Comparison of ENCODE assay signal across 9 mouse cellular contexts in genomic region chr7:99618860-99619259, GRCm38 (mm10). TPM values are rescaled to one million over a fixed set of nuclear protein-coding genes. Genes with fewer than 3 reads are reported as not detected.
DNase-seq lines count a peak whose midpoint lies in the region; ATAC-seq and TF ChIP-seq lines count a peak whose summit lies in the region.
"Had no signal": no experiment of that assay in that cellular context is flagged by ENCODE, and none has a peak within 500 bp of the region (broad histone marks: within the 10 kb centered on the region; RNA-seq: fewer than 3 reads in every experiment).

No protein-coding gene starts in this region.

- no peaks in the 10 kb centered on the region for H3K36me3 ChIP-seq in heart, embryonic 12.5 days
- H3K36me3 ChIP-seq: neural tube, embryonic 13.5 days had no signal

- no peak overlapping the region for H3K27ac ChIP-seq in heart, embryonic 12.5 days (ENCODE audit: poor library complexity, severe bottlenecking)
- H3K27ac ChIP-seq: neural tube, embryonic 13.5 days had no signal

- H3K27me3 ChIP-seq in heart, embryonic 12.5 days (replicated peaks), result peaks cover 45% of the 10 kb centered on the region

- no peak overlapping the region for H3K4me2 ChIP-seq in heart, embryonic 12.5 days
- H3K4me2 ChIP-seq: neural tube, embryonic 13.5 days had no signal

- no peak for TF ChIP-seq POLR2A in brain, embryonic 14.5 days (IDR thresholded peaks at IDR 0.05; ENCODE audit: borderline replicate concordance, extremely low read depth, insufficient read depth, insufficient read length, poor library complexity, severe bottlenecking)

- H3K4me1 ChIP-seq in heart, embryonic 12.5 days (replicated peaks), result no peaks in the 10 kb centered on the region
- H3K4me1 ChIP-seq: neural tube, embryonic 13.5 days had no signal

- no peak for ATAC-seq in heart, embryonic 12.5 days (ENCODE audit: insufficient number of reproducible peaks, low FRiP score)
- no peak for ATAC-seq in frontal cortex, adult (ENCODE audit: low TSS enrichment)

- no peak overlapping the region for H3K9ac ChIP-seq in heart, embryonic 12.5 days
- H3K9ac ChIP-seq: neural tube, embryonic 13.5 days had no signal

- H3K4me3 ChIP-seq in heart, embryonic 12.5 days, result no peak overlapping the region
- H3K4me3 ChIP-seq: neural tube, embryonic 13.5 days had no signal

- TF ChIP-seq CTCF in brain, embryonic 14.5 days (IDR thresholded peaks at IDR 0.05; ENCODE audit: borderline replicate concordance, extremely low read depth, insufficient read depth, insufficient read length), result peak; percentile 65; the same call in 1 of the 2 replicates

- peak; percentile 37 to 70 for DNase-seq in heart, adult 18-20 months
- peak; percentile 33 for DNase-seq in right cerebral cortex, adult 18-20 months
- DNase-seq in right cerebral cortex, postnatal 36 days (ENCODE audit: low spot score in 2 of 2), result no peak
- peak; percentile 69 for DNase-seq in brain, embryonic 14.5 days (ENCODE audit: low read depth)
- DNase-seq in kidney, postnatal 14 days, result peak; percentile 27
- peak; percentile 58 for DNase-seq in right cerebral cortex, postnatal 4 days

- WGBS in heart, embryonic 12.5 days, result 6% methylated on average over 3 of the region's 3 CpGs

- H3K9me3 ChIP-seq in heart, embryonic 12.5 days (replicated peaks), result peaks cover 3% of the 10 kb centered on the region; the same call in 1 of the 2 replicates
- H3K9me3 ChIP-seq: neural tube, embryonic 13.5 days had no signal

RNA-seq across cellular contexts. Expression of gene Tpbgl, which starts 8.0 kb away (rescaled TPM):
- total RNA-seq in heart, adult 18-20 months (2021), result 1 to 10 TPM; 2.3 to 3.2 TPM
- 1.3 and 1.5 TPM in 2 replicates for polyA plus RNA-seq in heart, embryonic 12.5 days (2016; fragmentation: Nextera tagmentation; extraction: Ambion mirVana)
- 0.83 and 1.7 TPM in 2 replicates for polyA plus RNA-seq in brain, embryonic 14.5 days (2012; rRNA removed)

Comparison
In these comparisons a context has a peak if more than half of its experiments do, and no peak if none do; other contexts are left out.
1. DNase-seq: peak in heart, adult 18-20 months (2 of 2), right cerebral cortex, adult 18-20 months (single experiment), brain, embryonic 14.5 days (single experiment), kidney, postnatal 14 days (single experiment) and right cerebral cortex, postnatal 4 days (single experiment); none in right cerebral cortex, postnatal 36 days (0 of 2).